Mouse (Mus musculus) right cerebral cortex, postnatal 4 days (tissue): ENCODE results near the gene Slx1b.

Source experiments
- DNase-seq: peaks from one replicate; pipeline ENCODE4 v3.0.0-alpha.2; 2022

The Slx1b gene

DNA sequence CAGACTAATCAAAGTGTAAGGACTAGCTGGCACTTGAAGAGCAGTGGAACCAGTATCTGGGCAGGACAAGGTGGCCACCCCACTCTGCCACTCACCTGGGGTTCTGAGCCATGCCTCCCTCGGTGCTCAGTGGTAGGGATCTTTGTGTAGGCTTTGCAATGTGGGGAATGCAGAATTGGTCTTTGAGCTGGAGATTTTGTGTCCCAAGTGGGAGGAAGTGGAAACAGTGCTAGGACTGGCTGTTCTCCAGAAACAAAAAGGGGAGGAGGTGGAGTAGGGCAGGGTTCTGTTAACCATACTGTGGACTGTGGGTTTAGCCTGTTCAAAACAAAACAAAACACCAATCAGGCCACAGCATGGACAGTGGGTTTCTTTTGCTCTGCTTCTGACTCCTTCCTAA lies 19.4 kb downstream of the Slx1b start, which contains the start of gene Sult1a1:
TSS of gene Sult1a1 (minus strand) at position 226 of the 400 bp plus-strand sequence.
- no peak for DNase-seq

DNA sequence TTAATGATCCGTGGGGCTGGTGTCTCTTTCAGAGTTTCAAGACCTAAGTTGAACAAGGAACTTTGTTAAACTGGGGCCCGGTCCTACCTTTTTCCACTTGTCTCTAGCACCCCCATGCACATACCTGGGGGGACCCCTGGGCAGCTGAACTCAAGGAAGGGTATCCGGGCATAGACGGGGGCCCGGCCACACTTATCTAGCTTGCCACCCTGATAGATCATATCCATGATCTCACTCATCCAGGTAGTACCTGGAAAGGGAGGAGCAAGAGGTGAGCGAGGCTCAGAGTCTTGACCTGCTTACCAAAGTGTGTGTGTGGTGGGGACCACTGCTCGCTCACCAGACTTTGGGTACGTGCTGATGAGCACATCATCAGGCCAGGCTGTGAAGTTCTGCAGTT lies 20.5 kb downstream of the Slx1b start:
- no peak for DNase-seq

DNA sequence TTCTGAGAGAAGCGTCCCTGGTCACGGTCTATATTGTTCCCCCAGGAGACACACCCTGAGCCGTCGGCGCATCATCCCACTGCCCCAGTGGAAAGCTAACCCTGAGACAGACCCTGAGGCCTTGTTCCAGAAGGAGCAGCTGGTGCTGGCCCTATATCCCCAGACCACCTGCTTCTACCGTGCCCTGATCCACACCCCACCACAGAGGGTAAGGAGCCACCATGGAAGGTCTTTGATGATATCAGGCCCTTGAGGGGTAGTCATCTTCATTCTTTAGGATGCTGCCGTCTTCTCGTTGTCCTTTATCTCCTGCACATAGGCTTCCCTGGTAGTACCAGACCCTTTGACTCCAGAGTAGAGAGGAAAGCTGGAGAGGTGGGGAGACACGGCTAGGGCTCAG lies 23.5 kb downstream of the Slx1b start:
- DNase-seq: no peak

DNA sequence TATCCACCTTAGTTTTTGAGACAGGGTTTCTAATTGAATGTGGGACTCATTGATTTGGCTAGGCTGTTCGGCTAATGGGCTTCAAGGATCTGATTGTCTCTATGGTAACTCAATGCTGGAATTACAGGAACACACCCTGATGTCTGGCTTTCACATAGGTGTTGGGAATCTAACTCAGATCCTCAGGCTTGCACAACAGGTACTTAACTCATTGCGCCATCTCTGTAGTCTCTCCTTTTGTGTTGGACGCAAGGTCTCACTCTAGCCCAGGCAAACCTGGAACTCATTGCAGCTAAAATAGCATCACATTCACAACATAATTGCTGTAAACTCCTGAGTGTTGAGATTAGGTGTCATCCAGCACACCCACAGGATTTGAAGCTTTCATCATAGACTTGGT lies 25.4 kb downstream of the Slx1b start:
- no peak for DNase-seq

DNA sequence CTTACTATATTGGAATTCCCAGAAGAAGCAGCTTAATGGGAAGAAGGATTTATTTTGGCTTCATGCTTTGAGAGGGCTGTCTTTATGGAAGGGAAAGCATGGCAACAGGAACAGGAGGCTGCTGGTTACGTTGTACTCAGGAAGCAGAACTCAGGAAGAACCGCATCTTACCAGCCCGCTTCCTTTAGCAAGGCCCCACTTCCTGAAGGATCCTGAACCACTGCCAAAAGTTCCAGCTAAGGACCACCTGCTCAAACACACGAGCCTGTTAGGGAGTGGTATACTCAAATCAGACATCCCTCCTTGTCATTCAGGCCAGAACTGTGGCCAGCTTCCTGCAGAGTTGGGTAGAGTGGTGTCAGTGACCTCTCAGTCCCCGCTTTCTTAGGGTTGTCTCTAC lies 27.1 kb downstream of the Slx1b start:
- no peak for DNase-seq

DNA sequence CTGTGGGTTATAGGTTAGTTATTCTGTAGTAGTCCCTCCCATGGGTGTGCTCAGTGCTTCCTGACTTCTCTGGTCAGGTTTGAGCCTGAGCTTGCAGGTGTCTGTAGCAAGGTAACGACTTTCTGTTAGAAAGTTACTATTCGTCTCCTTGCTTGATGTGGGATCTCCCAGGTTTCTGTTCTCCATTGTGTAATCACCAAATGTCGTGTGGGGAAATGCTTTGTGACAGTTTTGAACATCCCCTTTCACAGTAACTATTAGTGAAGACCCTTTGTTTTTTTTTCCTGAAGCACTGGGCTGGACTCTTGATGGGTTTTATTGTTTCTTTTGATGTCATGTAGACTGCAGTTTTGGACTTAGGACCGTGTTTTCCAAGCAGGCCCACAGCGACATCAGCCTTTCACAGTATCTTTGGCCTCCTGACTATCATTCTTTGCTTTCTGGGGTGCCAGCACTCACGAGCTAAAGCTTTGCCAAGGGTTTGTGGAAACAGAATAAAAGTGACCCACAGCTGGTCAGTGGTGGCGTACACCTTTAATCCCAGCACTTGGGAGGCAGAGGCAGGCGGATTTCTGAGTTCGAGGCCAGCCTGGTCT lies 28.0 kb downstream of the Slx1b start:
- DNase-seq: no peak

DNA sequence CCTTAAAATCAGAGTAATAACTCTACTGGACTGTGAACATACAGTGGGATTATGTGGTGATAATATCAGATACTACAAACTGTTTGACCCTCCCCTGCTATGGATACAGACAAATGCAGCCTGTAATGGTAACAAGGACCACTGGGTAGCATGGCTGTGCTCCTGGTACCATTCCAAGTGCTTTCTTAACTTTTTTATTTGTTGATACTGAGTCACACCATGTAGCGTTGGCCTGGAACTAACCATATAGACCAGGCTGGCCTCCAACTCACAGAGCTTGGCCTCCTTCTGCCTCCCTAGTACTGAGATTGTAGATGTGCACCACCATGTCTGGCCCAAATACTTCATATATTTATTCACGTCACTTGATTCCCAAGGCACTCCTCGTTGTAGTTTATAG lies 30.3 kb downstream of the Slx1b start:
- DNase-seq: no peak

DNA sequence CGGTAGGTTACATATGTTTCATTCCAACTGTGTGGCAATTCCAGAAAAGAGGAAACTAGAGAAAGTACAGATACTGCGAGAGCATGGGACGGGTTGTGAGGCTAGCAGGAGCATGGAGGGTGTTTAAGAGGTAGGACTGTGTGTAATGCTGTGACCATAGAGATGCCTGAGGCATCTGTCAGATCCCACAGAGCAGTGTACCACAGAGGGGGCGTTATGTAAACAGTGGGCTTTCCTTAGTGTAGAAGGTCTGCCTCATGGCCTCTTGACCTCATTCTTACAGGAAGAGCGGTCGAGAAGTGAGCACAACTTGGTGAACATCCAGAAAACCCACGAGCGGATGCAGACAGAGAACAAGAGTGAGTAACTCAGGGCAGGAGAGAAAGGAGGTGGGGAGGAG lies 31.9 kb downstream of the Slx1b start:
- no peak for DNase-seq

DNA sequence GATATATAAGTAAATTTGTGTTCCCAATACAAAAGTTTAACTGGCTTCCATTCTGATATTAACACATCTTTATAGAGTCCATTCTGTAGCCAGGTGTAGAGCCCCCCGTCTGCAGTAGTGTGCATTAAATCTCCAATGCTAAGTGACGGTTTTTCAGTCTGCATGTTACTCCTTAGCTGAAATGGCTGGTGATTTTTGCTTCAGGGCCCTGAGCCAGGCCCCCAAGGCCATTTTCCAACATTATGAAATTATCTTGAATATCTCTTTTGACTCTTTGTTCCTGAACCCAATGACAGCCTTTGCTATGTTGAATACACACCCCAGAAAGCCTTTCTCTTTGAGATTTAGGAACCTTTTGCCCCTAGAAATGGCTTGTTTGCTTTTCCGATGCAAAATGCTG lies 35.8 kb downstream of the Slx1b start:
- no peak for DNase-seq

DNA sequence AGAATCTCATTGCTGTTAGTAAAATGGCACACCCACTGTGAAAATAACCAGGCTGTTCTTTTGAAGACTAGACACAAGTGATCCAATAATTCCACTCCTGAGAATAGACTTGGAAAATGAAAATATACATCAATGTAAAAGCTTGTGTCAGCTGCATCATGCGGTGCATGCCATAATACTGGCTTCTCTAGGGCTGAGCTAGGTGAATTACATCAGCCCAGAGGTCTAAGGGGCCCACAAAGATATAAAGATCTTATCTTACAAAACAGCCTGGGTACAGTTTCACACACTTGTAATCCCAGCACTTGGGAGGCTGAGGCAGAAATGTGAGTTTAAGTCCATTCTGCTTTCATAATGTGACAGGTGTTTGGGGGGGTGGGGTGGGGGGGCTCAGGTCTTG lies 38.1 kb downstream of the Slx1b start:
- DNase-seq: no peak

DNA sequence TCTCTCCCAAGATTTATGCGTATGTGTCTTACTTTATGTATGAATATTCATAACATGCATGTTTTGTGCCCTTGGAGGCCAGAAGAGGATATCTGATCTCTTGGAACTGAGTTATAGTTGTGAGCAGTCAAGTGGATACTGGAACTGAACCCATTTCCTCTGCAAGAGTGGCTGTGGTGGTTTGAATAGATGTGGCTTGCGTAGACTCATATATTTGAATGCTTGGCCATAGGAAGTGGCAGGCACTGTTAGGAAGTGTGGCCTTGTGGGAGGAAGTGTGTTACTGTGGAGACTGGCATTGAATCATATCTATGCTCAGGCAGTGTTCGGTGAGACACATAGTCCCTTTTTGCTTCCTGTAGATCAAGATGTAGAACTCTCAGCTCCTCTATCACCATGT lies 39.9 kb downstream of the Slx1b start:
- DNase-seq: no peak

DNA sequence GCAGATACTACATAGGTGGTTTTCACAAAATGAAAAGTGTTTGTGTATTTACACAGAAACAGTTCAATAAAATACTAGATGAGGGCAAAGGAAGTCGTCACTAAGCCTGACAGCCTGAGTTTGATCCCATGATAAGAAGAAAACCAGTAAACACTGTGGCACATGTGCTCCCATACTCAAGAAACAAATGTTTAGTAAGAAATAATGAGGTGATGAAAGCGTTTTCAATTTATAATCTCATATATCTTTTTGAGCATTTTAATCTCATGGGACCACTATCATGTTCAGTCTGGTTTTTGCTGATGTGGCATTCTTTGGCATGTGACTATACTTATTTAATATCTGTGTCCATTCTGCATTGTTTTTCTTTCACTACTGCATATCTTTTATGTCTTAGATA lies 41.6 kb downstream of the Slx1b start:
- no peak for DNase-seq

DNA sequence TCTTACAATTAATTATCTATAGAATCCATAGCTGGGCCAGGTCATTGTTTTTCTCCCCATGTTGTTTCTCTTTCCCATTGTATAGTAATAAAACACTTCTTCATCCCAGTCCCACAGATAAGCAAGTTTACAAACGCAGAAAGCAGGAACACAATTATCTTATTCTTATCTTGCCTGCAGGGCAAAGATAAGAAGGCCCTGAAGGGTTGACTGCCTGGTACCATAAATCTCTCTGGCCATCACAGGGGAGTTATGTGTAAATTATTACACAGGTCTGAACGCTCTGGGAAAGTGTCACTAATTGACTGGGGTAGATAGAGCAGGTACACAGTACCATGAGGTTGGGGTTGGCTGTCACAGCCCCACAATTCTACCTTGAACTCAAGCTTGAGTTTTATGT lies 44.7 kb downstream of the Slx1b start:
- DNase-seq: no peak

DNA sequence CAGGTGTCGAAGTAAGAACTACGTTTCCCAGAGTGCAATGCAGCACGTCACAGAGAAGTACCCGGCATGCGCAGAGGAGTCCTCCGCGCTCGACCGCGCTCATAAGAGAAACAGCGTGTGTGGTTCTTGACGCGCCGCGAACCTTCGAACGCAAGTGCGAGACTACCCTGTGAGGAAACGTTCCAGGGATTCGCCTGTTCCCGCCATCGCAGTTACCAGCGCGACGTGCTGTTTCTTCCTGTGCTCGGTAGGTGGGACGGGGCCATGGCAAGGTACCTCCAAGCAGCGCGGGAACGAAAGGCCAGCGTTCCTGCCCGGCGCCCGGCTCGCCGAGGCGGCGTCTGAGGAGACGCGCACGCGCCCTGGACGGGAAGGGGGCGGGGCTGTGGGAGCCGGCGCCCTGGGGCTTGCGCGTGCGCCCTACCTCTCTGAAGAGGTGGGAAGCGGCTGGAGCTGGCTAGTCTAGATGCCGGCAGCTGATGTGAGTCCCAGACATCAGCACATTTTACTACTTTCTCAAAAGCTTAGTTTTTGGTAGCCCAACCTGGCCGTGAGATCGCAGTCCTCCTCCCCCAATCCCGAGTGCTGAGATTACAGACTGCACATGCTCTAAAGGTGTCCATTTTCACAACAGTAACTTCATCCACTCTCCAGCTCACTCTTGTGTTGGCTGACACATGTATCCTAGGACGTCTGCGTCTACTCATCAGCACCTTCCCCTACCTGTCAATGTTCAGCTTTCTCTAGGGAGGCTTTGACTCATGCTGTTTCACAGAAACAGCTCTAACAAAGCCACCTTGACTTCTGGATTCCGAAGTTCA lies 46.1 kb downstream of the Slx1b start, which contains the start of gene Sgf29:
TSS of gene Sgf29 (plus strand) at position 79 of the 821 bp plus-strand sequence.
- peak; percentile 95 for DNase-seq

DNA sequence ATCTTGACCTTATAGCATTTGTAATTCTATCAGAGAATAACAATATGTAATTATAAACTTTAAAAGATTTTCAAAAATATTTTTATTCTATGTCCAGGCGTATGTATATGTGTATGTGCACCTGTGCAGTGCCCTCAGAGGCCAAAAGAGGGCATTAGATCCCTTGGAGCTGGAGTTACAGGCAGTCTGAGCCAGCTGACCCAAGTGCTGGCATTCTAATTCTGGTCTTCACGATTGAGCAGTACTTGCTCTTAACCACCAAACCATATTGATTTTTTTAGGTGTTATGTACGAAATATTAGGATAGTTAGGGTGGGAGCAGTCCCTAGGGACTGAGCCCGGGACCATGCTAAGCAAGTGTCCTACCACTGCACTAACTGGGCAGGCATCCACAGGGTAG lies 47.1 kb downstream of the Slx1b start:
- DNase-seq: no peak

DNA sequence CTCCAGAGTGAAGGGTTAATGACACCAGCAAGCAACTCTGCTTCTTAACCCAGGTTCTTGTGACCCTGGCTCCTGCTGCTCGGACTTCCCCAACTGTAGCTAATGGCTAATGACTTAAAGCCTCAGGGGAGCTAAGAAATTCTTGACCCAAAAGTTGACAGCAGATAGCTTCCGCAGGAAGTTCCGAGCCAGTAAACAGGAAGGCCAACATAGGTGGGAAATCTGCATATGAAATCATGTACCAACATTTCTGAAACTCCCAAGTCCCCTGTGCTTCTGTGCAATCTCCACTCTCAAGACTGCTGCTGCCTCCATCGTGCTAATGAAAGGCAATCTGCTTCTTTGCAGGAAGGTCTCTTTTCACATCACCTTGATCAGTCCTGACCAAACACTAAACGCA lies 49.9 kb downstream of the Slx1b start:
- no peak for DNase-seq

DNA sequence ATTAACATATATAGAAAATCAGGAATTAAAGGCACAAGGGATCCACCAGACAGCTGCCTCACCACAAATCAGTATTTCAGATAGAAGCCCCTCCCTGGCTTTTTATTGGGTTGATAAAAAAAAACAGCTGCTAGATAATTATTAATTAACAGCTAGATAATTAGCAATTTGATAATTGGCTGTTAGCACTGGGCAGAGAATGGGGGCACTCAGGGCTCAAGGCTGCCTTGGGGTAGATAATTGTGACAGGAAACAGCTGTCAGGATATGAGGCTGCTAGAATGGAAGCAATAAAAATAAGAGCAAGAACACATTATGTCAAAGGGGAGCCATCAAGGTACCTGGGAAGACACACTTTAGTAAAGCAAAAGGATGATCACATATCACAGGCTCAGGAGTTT lies 50.7 kb downstream of the Slx1b start:
- no peak for DNase-seq

DNA sequence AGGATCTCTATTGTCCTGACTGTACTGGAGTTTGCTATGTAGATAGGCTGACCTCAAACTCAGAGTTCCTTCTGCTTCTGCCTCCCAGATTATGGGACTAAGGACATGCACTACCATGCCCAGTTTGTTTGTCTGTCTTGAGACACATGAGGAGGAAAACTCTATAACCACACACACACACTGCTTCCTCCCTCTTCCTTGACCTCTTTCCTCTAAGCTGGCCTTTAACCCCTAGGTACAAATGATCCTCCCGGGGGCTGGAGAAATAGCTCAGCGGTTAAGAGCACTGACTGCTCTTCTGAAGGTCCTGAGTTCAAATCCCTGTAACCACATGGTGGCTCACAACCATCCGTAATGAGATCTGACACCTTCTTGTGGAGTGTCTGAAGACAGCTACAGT lies 51.2 kb downstream of the Slx1b start:
- DNase-seq: no peak

DNA sequence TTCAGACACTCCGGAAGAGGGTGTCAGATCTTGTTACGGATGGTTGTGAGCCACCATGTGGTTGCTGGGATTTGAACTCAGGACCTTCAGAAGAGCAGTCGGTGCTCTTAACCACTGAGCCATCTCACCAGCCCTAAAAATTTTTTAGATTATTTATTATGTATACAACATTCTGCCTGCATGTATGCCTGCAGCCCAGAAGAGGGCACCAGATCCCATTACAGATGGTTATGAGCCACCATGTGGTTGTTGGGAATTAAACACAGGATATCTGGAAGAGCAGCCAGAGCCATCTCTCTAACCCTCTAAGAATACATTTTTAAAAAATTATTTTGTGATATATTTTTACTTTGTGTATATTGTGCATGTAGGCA lies 52.4 kb downstream of the Slx1b start:
- DNase-seq: peak; percentile 17

DNA sequence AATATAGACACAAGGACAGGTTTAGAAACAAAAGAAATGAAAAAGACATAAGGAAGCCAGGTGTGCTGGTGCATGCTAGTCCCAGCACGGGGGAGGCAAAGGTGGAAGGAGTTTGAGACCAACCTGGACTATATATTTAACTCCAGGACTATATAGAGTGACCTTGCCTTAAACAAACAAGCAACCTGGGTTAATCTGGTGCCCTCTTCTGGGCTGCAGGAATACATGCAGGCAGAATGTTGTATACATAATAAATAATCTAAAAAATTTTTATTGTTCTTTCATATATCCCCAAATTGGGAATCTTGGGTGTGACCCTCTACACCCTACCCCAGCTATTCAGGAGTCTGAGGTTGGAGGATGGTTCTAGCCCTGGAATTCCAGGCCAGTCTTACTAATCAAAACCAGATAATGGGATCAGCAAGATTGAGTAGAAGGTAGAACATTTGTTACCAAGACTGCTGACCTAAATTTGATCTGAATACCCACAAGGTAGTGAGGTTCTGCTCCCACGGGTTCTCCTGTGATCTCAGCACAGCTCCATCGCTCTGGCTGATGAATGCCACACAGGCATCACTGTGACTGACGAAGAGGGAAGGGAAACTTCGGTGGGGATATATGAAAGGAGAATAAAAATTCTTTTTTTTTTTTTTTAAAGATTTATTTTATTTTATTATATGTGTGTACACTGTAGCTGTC lies 52.9 kb downstream of the Slx1b start:
- no peak for DNase-seq
